Mouse (Mus musculus): Measurements from ENCODE around the gene Crebl2. TPM values are rescaled to one million over a fixed set of nuclear protein-coding genes. Genes with fewer than 3 reads are reported as not detected.

Gene Crebl2
- polyA plus RNA-seq, 1 experiment from 2014 or later, result 2.0 TPM

DNA sequence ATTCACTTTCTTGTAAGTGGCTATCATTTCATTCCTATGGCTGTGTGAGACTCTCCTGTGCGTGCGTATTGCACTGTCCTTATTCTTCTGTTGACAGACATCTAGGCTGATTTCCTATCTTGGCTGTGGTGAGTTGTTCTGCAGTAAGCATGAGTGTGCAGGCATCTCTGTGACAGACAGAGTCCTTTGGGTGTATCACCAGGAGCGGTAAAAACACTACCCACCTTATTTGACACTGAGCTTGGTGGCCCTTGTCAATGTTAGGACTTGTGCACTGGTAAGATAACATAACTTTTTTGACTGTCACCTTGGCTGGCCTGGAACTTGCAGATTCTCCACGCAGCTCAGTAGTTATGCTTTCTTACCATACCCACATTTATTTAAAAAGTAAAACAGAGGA, 40.9 kb downstream of the Crebl2 start:
- H3K4me2 ChIP-seq (ENCODE audit: low read depth, low read length), result no peak overlapping the region
- H3K27me3 ChIP-seq (replicated peaks; ENCODE audit: control insufficient read depth, insufficient read depth, low read length), result no peaks in the 10 kb centered on the region
- no peaks in the 10 kb centered on the region for H3K4me1 ChIP-seq (ENCODE audit: control insufficient read depth, insufficient read depth, low read length)
- H3K4me3 ChIP-seq (ENCODE audit: low read depth, low read length), result no peak overlapping the region
- H3K9me3 ChIP-seq (ENCODE audit: control insufficient read depth, low read length), result 0 out of 2 replicates have a peak, but pooled peaks cover 3% of the 10 kb centered on the region
- 92% methylated on average over 4 of the region's 4 CpGs for WGBS
- H3K36me3 ChIP-seq (ENCODE audit: control insufficient read depth, insufficient read depth, low read length), result peaks cover 18% of the 10 kb centered on the region; the same call in 1 of the 2 replicates
- ATAC-seq (ENCODE audit: low read depth) (no peak), DNase-seq (ENCODE audit: low spot score) (no peak)
- no peak overlapping the region for H3K27ac ChIP-seq (replicated peaks; ENCODE audit: low read depth, low read length)
- no peak overlapping the region for H3K9ac ChIP-seq (ENCODE audit: low read depth, low read length)

DNA sequence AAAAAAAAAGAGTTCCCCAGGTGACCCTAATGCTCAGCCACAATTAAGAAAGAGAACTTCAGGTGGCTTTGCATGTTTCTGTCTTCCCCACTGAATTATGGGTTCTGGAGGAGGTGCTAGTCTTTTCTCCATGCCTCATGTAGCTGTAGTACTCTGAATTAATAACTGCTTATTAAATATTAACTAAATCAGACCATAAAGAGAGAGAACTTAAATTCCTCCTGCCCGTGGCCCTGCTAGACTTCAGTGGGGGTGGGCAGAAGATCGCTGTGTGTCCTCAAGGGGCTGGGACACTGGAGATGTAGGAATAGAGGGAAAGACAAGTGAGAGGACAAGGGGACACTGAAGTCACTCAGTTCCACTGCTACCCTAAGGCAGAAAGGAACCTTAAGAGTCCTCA, 42.3 kb downstream of the Crebl2 start:
- Histone ChIP-seq H3K4me2 (ENCODE audit: low read depth, low read length) (no peak overlapping the region), H3K27me3 (replicated peaks; ENCODE audit: control insufficient read depth, insufficient read depth, low read length) (no peaks in the 10 kb centered on the region), H3K36me3 (ENCODE audit: control insufficient read depth, insufficient read depth, low read length) (peaks cover 18% of the 10 kb centered on the region; the same call in 1 of the 2 replicates), H3K27ac (replicated peaks; ENCODE audit: low read depth, low read length) (no peak overlapping the region), H3K9ac (ENCODE audit: low read depth, low read length) (no peak overlapping the region), H3K9me3 (ENCODE audit: control insufficient read depth, low read length) (0 out of 2 replicates have a peak, but pooled peaks cover 3% of the 10 kb centered on the region), H3K4me3 (ENCODE audit: low read depth, low read length) (no peak overlapping the region), H3K4me1 (ENCODE audit: control insufficient read depth, insufficient read depth, low read length) (no peaks in the 10 kb centered on the region)
- DNase-seq (ENCODE audit: low spot score) (no peak), ATAC-seq (ENCODE audit: low read depth) (no peak)
- 85% methylated on average over 2 of the region's 2 CpGs for WGBS

DNA sequence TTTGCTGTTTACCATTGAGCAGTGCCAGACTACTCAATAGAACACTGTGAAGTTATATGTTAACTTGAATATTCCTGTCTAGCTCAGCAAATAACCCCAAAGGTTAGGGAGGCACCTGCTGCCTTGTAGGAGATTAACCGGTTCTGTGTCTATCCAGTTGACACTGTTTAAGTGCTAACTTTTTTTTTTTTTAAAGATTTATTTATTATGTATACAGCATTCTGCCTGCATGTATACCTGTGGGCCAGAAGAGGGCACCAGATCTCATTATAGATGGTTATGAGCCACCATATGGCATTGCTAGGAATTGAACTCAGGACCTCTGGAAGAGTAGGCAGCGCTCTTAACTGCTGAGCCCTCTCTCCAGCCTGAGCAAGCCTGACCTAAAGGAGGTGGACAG, 43.1 kb downstream of the Crebl2 start:
- Histone ChIP-seq H3K27me3 (replicated peaks; ENCODE audit: control insufficient read depth, insufficient read depth, low read length) (no peaks in the 10 kb centered on the region), H3K9ac (ENCODE audit: low read depth, low read length) (no peak overlapping the region), H3K4me3 (ENCODE audit: low read depth, low read length) (no peak overlapping the region), H3K4me2 (ENCODE audit: low read depth, low read length) (no peak overlapping the region), H3K27ac (replicated peaks; ENCODE audit: low read depth, low read length) (no peak overlapping the region), H3K9me3 (ENCODE audit: control insufficient read depth, low read length) (0 out of 2 replicates have a peak, but pooled peaks cover 3% of the 10 kb centered on the region), H3K4me1 (ENCODE audit: control insufficient read depth, insufficient read depth, low read length) (no peaks in the 10 kb centered on the region), H3K36me3 (ENCODE audit: control insufficient read depth, insufficient read depth, low read length) (peaks cover 18% of the 10 kb centered on the region; the same call in 1 of the 2 replicates)
- ATAC-seq (ENCODE audit: low read depth) (no peak), DNase-seq (ENCODE audit: low spot score) (no peak)
- 88% methylated on average over 2 of the region's 2 CpGs for WGBS

DNA sequence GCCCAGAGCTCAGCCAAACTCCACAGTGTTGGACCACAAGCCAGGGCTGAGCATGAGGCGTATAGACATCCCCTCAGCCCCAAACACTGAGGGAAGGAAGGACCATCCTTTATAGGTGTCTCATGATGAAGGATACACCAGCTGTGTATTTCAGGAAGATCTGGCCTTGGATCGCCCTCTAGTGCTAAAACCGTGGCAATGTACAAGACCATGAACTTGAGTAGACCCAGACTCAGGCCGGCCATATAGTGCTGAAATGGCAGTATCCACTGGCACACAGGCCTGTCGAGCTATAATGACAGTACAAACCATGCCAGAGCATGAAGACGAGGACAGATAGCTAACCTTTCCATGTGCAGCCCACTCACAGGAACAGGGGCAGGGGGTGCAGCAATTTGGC, 46.8 kb downstream of the Crebl2 start:
- Histone ChIP-seq H3K4me1 (ENCODE audit: control insufficient read depth, insufficient read depth, low read length) (peaks cover 11% of the 10 kb centered on the region; the same call in 1 of the 2 replicates), H3K4me3 (ENCODE audit: low read depth, low read length) (no peak overlapping the region), H3K9ac (ENCODE audit: low read depth, low read length) (no peak overlapping the region), H3K4me2 (ENCODE audit: low read depth, low read length) (no peak overlapping the region), H3K27me3 (replicated peaks; ENCODE audit: control insufficient read depth, insufficient read depth, low read length) (no peaks in the 10 kb centered on the region), H3K9me3 (ENCODE audit: control insufficient read depth, low read length) (no peaks in the 10 kb centered on the region), H3K36me3 (ENCODE audit: control insufficient read depth, insufficient read depth, low read length) (no peaks in the 10 kb centered on the region), H3K27ac (replicated peaks; ENCODE audit: low read depth, low read length) (no peak overlapping the region)
- no peak for DNase-seq (ENCODE audit: low spot score)
- ATAC-seq (ENCODE audit: low read depth), result no peak
- 78% methylated on average over 6 of the region's 6 CpGs for WGBS

DNA sequence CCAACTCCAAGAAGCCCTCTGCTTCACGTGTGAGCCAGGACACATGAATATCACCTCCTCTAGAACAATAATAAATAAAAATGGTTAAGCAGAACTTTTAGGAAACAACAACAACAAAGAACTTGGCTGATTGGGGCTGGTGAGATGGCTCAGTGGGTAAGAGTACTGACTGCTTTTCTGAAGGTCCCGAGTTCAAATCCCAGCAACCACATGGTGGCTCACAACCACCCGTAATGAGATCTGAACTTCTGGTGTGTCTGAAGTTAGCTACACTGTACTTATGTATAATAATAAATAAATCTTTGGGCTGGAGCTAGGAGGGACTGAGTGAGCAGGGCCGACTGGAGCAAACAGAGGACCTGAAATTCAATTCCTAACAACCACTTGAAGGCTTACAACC, 47.3 kb downstream of the Crebl2 start:
- Histone ChIP-seq H3K9ac (ENCODE audit: low read depth, low read length) (no peak overlapping the region), H3K9me3 (ENCODE audit: control insufficient read depth, low read length) (no peaks in the 10 kb centered on the region), H3K27me3 (replicated peaks; ENCODE audit: control insufficient read depth, insufficient read depth, low read length) (no peaks in the 10 kb centered on the region), H3K4me2 (ENCODE audit: low read depth, low read length) (no peak overlapping the region), H3K36me3 (ENCODE audit: control insufficient read depth, insufficient read depth, low read length) (no peaks in the 10 kb centered on the region), H3K4me1 (ENCODE audit: control insufficient read depth, insufficient read depth, low read length) (peaks cover 11% of the 10 kb centered on the region; the same call in 1 of the 2 replicates), H3K4me3 (ENCODE audit: low read depth, low read length) (no peak overlapping the region), H3K27ac (replicated peaks; ENCODE audit: low read depth, low read length) (no peak overlapping the region)
- 82% methylated on average over 4 of the region's 4 CpGs for WGBS
- ATAC-seq (ENCODE audit: low read depth), result no peak
- no peak for DNase-seq (ENCODE audit: low spot score)

DNA sequence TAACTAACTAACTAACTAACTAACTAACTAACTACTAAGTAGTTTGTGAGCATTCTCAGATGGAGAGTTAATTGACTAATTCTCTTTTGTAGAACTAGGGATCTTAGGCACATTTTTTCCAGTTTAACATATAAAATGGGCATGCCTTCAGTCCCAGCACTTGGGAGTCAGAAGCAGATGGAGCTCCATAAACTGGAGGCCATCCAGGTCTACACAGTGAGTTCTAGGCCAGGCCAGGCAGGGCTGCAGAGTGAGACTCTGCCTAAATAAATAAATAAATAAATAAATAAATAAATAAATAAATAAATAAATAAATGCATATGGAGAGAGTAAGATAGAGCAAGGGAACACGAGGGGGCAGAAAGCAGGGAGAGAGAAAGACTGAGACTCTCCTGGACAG, 47.9 kb downstream of the Crebl2 start:
- ATAC-seq (ENCODE audit: low read depth), result no peak
- WGBS, result 73% methylated on average over 1 of the region's 1 CpGs
- no peak overlapping the region for H3K27ac ChIP-seq (replicated peaks; ENCODE audit: low read depth, low read length)

DNA sequence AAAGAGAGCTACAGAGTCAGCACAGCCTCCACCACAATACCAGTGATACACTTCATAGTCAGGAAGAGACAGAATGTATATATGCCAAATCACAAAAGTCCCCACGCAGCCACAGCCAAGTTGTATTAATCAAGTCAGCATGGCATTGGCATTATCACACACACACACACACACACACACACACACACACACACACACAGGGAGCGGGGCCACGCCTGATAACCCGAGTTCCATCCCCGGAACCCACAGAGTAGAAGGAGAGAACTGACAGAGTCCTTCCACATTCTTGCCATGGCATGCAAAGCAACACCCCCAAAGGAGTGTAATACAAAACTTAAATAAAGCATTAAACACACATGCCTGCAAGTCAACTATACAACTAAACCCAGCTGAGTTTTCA, 49.6 kb downstream of the Crebl2 start:
- 67% methylated on average over 5 of the region's 5 CpGs for WGBS
- Histone ChIP-seq H3K4me3 (ENCODE audit: low read depth, low read length) (no peak overlapping the region), H3K4me2 (ENCODE audit: low read depth, low read length) (no peak overlapping the region), H3K4me1 (ENCODE audit: control insufficient read depth, insufficient read depth, low read length) (peaks cover 11% of the 10 kb centered on the region; the same call in 1 of the 2 replicates), H3K9ac (ENCODE audit: low read depth, low read length) (no peak overlapping the region), H3K27me3 (replicated peaks; ENCODE audit: control insufficient read depth, insufficient read depth, low read length) (no peaks in the 10 kb centered on the region), H3K9me3 (ENCODE audit: control insufficient read depth, low read length) (no peaks in the 10 kb centered on the region), H3K36me3 (ENCODE audit: control insufficient read depth, insufficient read depth, low read length) (no peaks in the 10 kb centered on the region), H3K27ac (replicated peaks; ENCODE audit: low read depth, low read length) (no peak overlapping the region)
- DNase-seq (ENCODE audit: low spot score) (no peak), ATAC-seq (ENCODE audit: low read depth) (no peak)

More for the DNA sequence above, 47.9 kb downstream of the Crebl2 start:
- no peak for DNase-seq (ENCODE audit: low spot score)
- H3K9me3 ChIP-seq (ENCODE audit: control insufficient read depth, low read length), result no peaks in the 10 kb centered on the region
- H3K4me1 ChIP-seq (ENCODE audit: control insufficient read depth, insufficient read depth, low read length), result peaks cover 11% of the 10 kb centered on the region; the same call in 1 of the 2 replicates
- no peaks in the 10 kb centered on the region for H3K27me3 ChIP-seq (replicated peaks; ENCODE audit: control insufficient read depth, insufficient read depth, low read length)
- no peak overlapping the region for H3K4me2 ChIP-seq (ENCODE audit: low read depth, low read length)
- no peak overlapping the region for H3K9ac ChIP-seq (ENCODE audit: low read depth, low read length)
- no peak overlapping the region for H3K4me3 ChIP-seq (ENCODE audit: low read depth, low read length)
- H3K36me3 ChIP-seq (ENCODE audit: control insufficient read depth, insufficient read depth, low read length), result no peaks in the 10 kb centered on the region

DNA sequence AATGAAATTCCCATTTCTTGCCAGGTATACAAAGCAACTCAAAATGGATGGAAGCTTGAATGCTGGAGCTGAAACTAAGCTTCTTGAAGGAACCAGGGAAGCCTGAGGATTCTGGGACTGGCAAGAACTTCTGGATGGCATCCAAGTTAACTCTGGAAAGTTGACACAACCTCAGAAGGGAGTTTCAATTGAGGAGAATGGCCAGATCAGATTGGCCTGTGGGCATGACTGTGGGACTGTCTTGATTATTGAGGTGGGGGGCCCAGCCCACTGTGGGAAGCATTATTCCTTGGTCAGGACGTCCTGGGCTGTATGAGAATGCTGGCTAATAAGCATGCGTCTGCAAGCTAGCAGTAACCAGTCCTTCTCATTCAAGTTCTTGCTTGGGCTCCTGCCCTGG, 50.1 kb downstream of the Crebl2 start:
- Histone ChIP-seq H3K27ac (replicated peaks; ENCODE audit: low read depth, low read length) (no peak overlapping the region), H3K9ac (ENCODE audit: low read depth, low read length) (no peak overlapping the region), H3K4me1 (ENCODE audit: control insufficient read depth, insufficient read depth, low read length) (peaks cover 11% of the 10 kb centered on the region; the same call in 1 of the 2 replicates), H3K9me3 (ENCODE audit: control insufficient read depth, low read length) (no peaks in the 10 kb centered on the region), H3K27me3 (replicated peaks; ENCODE audit: control insufficient read depth, insufficient read depth, low read length) (no peaks in the 10 kb centered on the region), H3K36me3 (ENCODE audit: control insufficient read depth, insufficient read depth, low read length) (no peaks in the 10 kb centered on the region), H3K4me2 (ENCODE audit: low read depth, low read length) (no peak overlapping the region), H3K4me3 (ENCODE audit: low read depth, low read length) (no peak overlapping the region)
- DNase-seq (ENCODE audit: low spot score) (peak; percentile 75), ATAC-seq (ENCODE audit: low read depth) (peak; percentile 41; the same call in 1 of the 2 replicates)
- 32% methylated on average over 2 of the region's 2 CpGs for WGBS

DNA sequence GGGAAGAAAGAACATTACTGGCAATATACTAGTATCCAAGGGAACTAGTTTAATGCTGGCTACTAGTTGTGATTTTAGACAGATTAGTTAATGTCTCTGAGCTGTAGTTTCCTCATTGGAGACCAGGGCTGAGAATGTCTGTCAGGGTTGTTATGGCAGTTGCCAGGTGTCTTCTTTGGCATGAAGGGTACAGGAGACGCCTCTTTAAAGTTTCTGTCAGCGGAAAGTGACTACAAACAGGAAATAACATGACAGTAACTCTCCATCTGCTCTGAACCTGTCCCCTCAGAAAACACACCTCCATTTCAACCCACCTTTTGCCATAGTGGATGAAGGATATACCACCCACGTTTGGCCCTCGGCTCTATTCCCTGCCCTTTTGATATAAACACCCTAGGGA, 53.7 kb downstream of the Crebl2 start:
- Histone ChIP-seq H3K27me3 (replicated peaks; ENCODE audit: control insufficient read depth, insufficient read depth, low read length) (no peaks in the 10 kb centered on the region), H3K9me3 (ENCODE audit: control insufficient read depth, low read length) (no peaks in the 10 kb centered on the region), H3K4me3 (ENCODE audit: low read depth, low read length) (no peak overlapping the region), H3K4me1 (ENCODE audit: control insufficient read depth, insufficient read depth, low read length) (peaks cover 14% of the 10 kb centered on the region), H3K27ac (replicated peaks; ENCODE audit: low read depth, low read length) (no peak overlapping the region), H3K4me2 (ENCODE audit: low read depth, low read length) (no peak overlapping the region), H3K9ac (ENCODE audit: low read depth, low read length) (no peak overlapping the region), H3K36me3 (ENCODE audit: control insufficient read depth, insufficient read depth, low read length) (no peaks in the 10 kb centered on the region)
- 81% methylated on average over 4 of the region's 4 CpGs for WGBS
- no peak for DNase-seq (ENCODE audit: low spot score)
- ATAC-seq (ENCODE audit: low read depth), result no peak
